Mouse (Mus musculus) limb, embryonic 13.5 days (tissue): ENCODE measurements around the gene Gm45213. TPM values are rescaled to one million over a fixed set of nuclear protein-coding genes. Genes with fewer than 3 reads are reported as not detected.
"Not testable (repeated sequence)": the region's sequence is repeated elsewhere in the genome, so short reads cannot be mapped to it uniquely, and the experiment has no call there.

Experiments
- ATAC-seq: fragments of 200-750 bp; cut with Nextera tagmentation; 2 replicates; pipeline ENCODE4 v1.8.0; 2017; ENCODE audit warnings: low read depth, moderate number of reproducible peaks, moderate TSS enrichment; ENCODE audit not compliant: low FRiP score
- H3K27ac ChIP-seq: fragments of 300-500 bp; sonication (generic); 2 replicates; pipeline ENCODE4 v1.5.1; 2015; ENCODE audit warnings: inconsistent platforms, mild to moderate bottlenecking, moderate library complexity
- H3K27me3 ChIP-seq: fragments of 300-500 bp; sonication (generic); 2 replicates; pipeline ENCODE4 v1.6.1; 2015; ENCODE audit warnings: mild to moderate bottlenecking, inconsistent platforms
- H3K36me3 ChIP-seq: fragments of 300-500 bp; sonication (generic); 2 replicates; pipeline ENCODE4 v1.6.1; 2015; ENCODE audit warnings: inconsistent platforms, mild to moderate bottlenecking, moderate library complexity
- H3K4me1 ChIP-seq: fragments of 300-500 bp; sonication (generic); 2 replicates; pipeline ENCODE4 v1.6.1; 2015; ENCODE audit warnings: inconsistent platforms
- H3K4me2 ChIP-seq: fragments of 300-500 bp; sonication (generic); replicated peaks from 2 replicates; pipeline ENCODE4 v1.6.1; 2015; ENCODE audit warnings: inconsistent platforms, mild to moderate bottlenecking, moderate library complexity
- H3K4me3 ChIP-seq: fragments of 300-500 bp; sonication (generic); 2 replicates; pipeline ENCODE4 v1.5.1; 2015; ENCODE audit warnings: moderate library complexity, mild to moderate bottlenecking, inconsistent platforms
- H3K9ac ChIP-seq: fragments of 300-500 bp; sonication (generic); 2 replicates; pipeline ENCODE4 v1.6.1; 2015; ENCODE audit warnings: mild to moderate bottlenecking, inconsistent platforms
- H3K9me3 ChIP-seq: fragments of 300-500 bp; sonication (generic); 2 replicates; pipeline ENCODE4 v1.6.1; 2016; ENCODE audit warnings: inconsistent platforms
- WGBS: fragments of 180-500 bp; shearing (Covaris S2); methylation state at CpG from one replicate; pipeline ENCODE4 v1.1.7; 2015; 5-methylcytosine and 5-hydroxymethylcytosine counted together
- polyA plus RNA-seq: library from polyadenylated mRNA; unstranded; fragments of >200 nt; fragmentation: Nextera tagmentation; extraction: Ambion mirVana; gene quantifications from 2 replicates; pipeline ENCODE4 v1.2.1, GENCODE M21; 2015

Gm45213 gene
- polyA plus RNA-seq, 1 experiment from 2014 or later, result not detected

DNA sequence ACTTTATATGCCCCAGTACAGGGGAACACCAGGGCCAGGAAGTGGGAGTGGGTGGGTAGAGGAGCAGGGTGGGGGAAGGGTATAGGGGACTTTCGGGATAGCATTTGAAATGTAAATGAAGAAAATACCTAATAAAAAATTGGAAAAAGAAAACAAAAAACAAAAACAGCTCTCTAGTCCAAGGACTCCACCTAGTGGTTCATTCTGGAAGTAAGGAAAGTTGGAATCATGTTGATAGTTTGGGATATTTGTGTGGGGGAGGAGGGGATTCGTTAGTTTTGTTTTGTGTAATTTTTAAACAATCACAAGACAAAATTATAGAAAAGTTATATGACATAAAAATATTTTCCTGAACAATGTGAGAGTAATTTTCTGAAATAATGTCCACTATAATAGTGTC lies 12.0 kb downstream of the Gm45213 start:
- H3K36me3 ChIP-seq, H3K4me1 ChIP-seq, H3K4me2 ChIP-seq, H3K27me3 ChIP-seq, H3K9ac ChIP-seq, H3K27ac ChIP-seq, ATAC-seq, H3K9me3 ChIP-seq, H3K4me3 ChIP-seq: not testable (repeated sequence)
- 12% methylated on average over 2 of the region's 2 CpGs for WGBS

DNA sequence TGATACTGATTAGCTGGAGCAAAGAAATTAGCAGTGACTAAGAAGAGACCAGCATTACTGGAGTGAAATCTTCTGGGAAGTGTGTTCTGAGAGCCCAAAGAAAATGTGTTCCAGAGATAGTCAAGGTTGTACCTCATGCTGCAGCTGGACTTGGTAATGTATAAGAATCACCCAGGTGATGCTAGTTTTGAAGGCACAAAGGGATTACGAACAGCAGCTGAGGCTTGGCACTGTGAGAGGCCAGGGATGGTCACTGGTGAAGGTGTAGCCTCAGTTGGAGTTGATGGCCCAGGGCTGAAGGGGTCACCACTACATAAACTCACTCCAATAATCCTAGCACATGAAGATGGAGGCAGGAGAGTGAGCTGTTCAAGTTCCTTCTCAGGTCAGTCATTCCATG lies 15.3 kb downstream of the Gm45213 start, which contains the start of gene Snrpa1:
Snrpa1 (plus strand) TSS at position 301 of the 400 bp plus-strand sequence.
- Histone ChIP-seq H3K27ac (no peak within 1 kb of the TSS), H3K9ac (peak within 1 kb of the TSS; percentile 92), H3K27me3 (no peaks in the 10 kb centered on the region), H3K4me3 (peak within 1 kb of the TSS; percentile 98), H3K9me3 (no peaks in the 10 kb centered on the region), H3K36me3 (peaks cover 15% of the 10 kb centered on the region), H3K4me1 (peaks cover 17% of the 10 kb centered on the region), H3K4me2 (peak within 1 kb of the TSS; percentile 89)
- 83% methylated on average over 1 of the region's 1 CpGs for WGBS
- ATAC-seq, result no peak

DNA sequence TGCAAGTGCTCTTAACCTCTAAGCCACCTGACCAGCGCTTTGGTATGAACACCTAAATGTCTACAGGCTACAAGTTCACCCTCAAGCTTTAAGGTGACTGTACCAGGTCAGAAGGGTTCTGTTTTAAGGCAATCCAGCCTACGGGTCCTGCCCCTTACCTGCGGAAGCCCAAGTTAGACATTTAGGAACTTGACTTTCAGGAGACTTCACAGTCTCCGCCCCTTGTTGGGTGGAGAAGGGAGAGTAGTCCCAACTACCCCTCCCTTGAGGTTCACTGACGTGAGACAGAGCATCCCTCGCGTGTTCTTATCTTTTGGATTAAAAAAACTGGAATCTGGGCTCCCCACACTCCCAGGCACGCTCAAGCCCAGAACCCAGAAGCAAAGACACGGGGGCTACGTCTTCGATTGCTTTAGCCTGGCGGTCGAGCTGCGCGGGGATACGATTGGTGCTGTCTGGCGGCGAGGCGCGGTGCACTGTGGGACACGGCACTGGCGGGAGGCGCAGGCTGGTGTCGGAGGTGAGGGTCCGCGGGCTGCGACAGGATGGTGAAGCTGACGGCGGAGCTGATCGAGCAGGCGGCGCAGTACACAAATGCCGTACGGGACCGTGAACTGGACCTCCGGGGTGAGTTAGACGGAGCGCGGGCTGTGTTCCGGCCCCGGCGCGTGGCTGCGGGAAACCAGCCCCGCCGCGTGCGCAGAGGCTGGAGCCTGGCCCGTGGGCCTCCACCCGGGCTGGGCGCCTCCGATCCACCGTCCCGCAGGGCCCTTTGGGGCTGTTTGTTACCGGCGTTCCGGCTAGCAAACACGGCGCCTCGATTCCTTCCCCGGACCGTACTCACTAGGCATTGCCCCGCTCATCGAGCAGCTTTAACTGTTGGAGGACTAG lies 16.9 kb downstream of the Gm45213 start:
- Histone ChIP-seq H3K9ac (peak overlapping the region; percentile 92), H3K27ac (peak overlapping the region; percentile 80), H3K4me3 (peak overlapping the region; percentile 98), H3K27me3 (no peaks in the 10 kb centered on the region), H3K9me3 (no peaks in the 10 kb centered on the region), H3K4me1 (peaks cover 17% of the 10 kb centered on the region), H3K4me2 (peak overlapping the region; percentile 89), H3K36me3 (peaks cover 27% of the 10 kb centered on the region)
- WGBS, result under 1% methylated on average over 64 of the region's 64 CpGs
- ATAC-seq, result peak; percentile 95

DNA sequence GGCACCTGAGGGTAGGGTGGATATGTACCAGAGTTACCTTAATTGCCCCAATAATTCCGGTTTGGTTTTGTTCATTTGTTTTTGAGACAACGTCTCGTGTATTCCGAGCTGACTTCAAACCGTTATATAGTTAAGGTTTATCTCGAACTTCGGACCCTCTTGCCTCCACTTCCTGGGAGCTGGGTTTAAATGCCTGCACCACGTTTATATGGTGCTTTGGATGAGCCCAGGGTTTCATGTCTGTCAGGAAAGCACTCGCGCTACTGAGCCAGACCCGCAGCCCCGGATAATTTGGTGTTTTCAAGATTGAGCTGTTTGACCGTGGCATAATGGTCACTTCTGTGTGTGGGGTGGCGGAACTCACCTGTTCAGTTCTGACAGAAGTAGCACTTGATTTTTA lies 17.7 kb downstream of the Gm45213 start:
- peaks cover 17% of the 10 kb centered on the region for H3K4me1 ChIP-seq
- peak overlapping the region; percentile 98 for H3K4me3 ChIP-seq
- peak overlapping the region; percentile 89 for H3K4me2 ChIP-seq
- no peaks in the 10 kb centered on the region for H3K9me3 ChIP-seq
- under 1% methylated on average over 14 of the region's 14 CpGs for WGBS
- ATAC-seq, result no peak
- H3K27me3 ChIP-seq, result no peaks in the 10 kb centered on the region
- H3K9ac ChIP-seq, result peak overlapping the region; percentile 92
- H3K27ac ChIP-seq, result no peak overlapping the region; the same call in 1 of the 2 replicates
- peaks cover 32% of the 10 kb centered on the region for H3K36me3 ChIP-seq

DNA sequence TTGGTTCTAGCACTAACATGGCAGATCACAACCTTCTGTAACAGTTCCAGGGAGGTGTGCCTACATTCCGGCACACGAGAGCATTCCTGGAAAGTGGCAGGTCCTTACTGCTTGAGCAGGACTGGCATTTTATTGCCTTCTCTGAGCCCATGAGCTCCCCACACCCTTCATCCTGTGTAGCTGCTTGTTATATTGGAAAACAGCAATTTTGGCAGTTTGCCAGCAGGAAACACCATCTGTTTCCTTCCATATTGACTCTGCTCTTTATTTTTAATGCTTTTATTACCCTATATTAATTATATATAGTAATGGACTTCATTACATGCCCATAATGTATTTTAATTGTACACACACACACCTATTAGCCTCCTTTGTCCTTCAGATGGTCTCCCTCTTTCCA lies 33.0 kb downstream of the Gm45213 start:
- Histone ChIP-seq H3K4me2 (no peak overlapping the region), H3K36me3 (peaks cover 57% of the 10 kb centered on the region), H3K4me1 (peaks cover 32% of the 10 kb centered on the region), H3K27me3 (no peaks in the 10 kb centered on the region), H3K4me3 (no peak overlapping the region), H3K27ac (no peak overlapping the region), H3K9me3 (no peaks in the 10 kb centered on the region), H3K9ac (no peak overlapping the region)
- no peak for ATAC-seq
- WGBS, result 19% methylated on average over 2 of the region's 2 CpGs

DNA sequence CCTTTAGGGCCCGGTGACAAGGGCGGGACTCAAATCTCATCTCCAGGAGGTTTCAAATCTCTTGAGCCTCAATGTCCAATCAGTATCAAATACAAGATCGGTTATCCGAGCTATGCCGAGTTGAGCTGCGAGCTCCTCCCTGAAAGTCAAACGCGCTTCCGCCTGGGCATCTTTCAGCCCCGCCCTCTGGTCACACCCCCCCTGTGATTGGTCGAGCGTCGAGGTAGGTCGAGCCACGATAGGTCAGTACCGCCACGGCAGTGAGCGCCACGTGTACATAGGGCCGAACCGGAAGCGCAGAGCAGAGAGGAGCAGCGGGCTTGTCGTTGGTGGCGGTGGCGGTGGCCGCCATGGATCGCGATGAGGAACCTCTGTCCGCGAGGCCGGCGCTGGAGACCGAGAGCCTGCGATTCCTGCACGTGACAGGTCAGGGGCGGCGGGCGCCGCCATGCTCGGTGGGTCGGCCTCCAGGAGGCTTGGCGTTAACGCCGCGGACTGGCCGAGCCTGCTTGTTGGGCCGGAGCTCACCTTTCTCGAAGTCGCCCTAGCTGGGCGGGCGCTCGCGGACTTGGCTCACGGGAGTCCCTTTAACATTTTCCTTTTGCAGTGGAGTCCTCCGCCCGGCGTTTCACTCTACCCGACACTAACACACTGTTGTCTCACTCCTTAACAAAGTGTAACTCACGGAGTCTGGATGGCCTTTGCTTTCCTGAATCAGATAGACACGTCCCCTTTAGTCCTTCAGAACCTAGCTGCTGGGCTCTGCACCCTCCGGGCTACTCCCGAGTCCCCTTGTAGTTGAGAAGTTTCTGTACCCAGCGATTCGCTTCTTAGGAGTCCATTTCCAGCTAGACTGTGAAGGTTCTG lies 36.2 kb downstream of the Gm45213 start, which contains the start of gene Selenos:
Selenos (plus strand) TSS at position 286 of the 867 bp plus-strand sequence.
- Histone ChIP-seq H3K27me3 (no peaks in the 10 kb centered on the region), H3K9ac (peak within 1 kb of the TSS; percentile 85), H3K36me3 (peaks cover 51% of the 10 kb centered on the region), H3K4me2 (peak within 1 kb of the TSS; percentile 86), H3K4me3 (peak within 1 kb of the TSS; percentile 87), H3K27ac (peak within 1 kb of the TSS; percentile 44; the same call in 1 of the 2 replicates), H3K4me1 (peaks cover 36% of the 10 kb centered on the region), H3K9me3 (no peaks in the 10 kb centered on the region)
- under 1% methylated on average over 65 of the region's 65 CpGs for WGBS
- ATAC-seq, result peak; percentile 99

DNA sequence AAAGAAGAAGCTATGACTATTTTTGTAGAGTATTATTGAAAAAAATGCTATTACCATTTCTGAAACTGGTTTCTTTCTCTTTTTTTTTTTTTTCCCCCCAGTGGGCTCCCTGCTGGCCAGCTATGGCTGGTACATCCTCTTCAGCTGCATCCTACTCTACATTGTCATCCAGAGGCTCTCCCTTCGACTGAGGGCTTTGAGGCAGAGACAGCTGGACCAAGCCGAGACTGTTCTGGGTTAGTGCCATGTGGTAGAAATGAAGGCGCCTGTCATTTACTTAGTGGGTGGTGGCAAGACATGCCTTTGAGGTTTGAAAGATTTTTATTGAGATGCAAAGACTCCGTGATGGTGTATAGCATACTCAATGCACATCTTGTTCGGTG lies 36.8 kb downstream of the Gm45213 start:
- Histone ChIP-seq H3K36me3 (peaks cover 51% of the 10 kb centered on the region), H3K27ac (peak overlapping the region; percentile 44; the same call in 1 of the 2 replicates)

DNA sequence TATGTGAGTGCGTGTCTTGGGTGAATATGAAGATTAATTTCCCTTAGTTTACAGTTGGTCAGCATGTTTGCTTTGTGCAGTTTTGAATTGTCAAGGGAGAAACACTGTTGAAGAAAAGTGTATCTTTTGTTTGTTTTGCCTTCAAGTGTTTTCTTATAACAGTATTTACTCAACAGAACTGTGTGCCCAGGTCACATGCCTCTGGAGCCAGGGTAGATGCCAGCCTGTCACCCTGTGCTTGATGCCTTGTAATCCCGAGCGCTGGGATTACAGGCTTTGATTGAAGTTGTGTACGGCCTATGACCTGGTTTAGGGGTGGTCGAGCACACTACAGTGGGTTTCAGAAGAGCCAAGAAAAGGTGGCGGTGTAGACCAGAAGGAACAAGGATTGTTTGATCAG lies 40.4 kb downstream of the Gm45213 start:
- no peak overlapping the region for H3K4me3 ChIP-seq
- 89% methylated on average over 6 of the region's 6 CpGs for WGBS
- no peak for ATAC-seq
- no peak overlapping the region for H3K4me2 ChIP-seq
- H3K27ac ChIP-seq, result no peak overlapping the region
- H3K4me1 ChIP-seq, result peaks cover 20% of the 10 kb centered on the region
- no peaks in the 10 kb centered on the region for H3K9me3 ChIP-seq
- H3K27me3 ChIP-seq, result no peaks in the 10 kb centered on the region
- H3K9ac ChIP-seq, result no peak overlapping the region
- peaks cover 69% of the 10 kb centered on the region for H3K36me3 ChIP-seq

More for the DNA sequence above, 36.8 kb downstream of the Gm45213 start:
- WGBS, result 37% methylated on average over 5 of the region's 5 CpGs
- peak overlapping the region; percentile 85 for H3K9ac ChIP-seq
- peaks cover 36% of the 10 kb centered on the region for H3K4me1 ChIP-seq
- peak overlapping the region; percentile 87 for H3K4me3 ChIP-seq
- no peaks in the 10 kb centered on the region for H3K9me3 ChIP-seq
- no peaks in the 10 kb centered on the region for H3K27me3 ChIP-seq
- peak overlapping the region; percentile 86 for H3K4me2 ChIP-seq
- no peak for ATAC-seq

DNA sequence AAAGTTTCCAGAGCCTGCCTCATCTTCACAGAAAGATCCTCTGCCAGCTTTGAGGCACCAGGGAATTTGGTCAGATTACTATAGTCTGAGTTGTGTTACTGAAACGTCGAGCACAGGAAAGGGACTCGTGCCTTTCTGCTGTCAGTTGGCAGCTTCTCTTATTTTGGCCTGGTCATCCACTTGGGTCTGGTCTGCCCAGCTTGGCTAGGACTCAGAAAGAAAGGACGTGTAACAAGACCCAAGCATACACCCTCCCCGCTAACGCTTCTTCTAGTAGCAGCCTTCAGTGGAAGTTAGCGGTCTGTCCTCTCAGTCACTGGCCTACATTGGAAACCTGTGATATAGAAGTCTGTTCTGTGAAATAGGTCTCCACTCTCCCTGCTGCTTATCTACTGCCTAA lies 41.1 kb downstream of the Gm45213 start:
- no peak for ATAC-seq
- H3K9me3 ChIP-seq, result no peaks in the 10 kb centered on the region
- no peak overlapping the region for H3K4me3 ChIP-seq
- no peak overlapping the region for H3K27ac ChIP-seq
- H3K4me2 ChIP-seq, result no peak overlapping the region
- H3K36me3 ChIP-seq, result peaks cover 75% of the 10 kb centered on the region
- 88% methylated on average over 7 of the region's 7 CpGs for WGBS
- peaks cover 17% of the 10 kb centered on the region for H3K4me1 ChIP-seq
- no peak overlapping the region for H3K9ac ChIP-seq
- no peaks in the 10 kb centered on the region for H3K27me3 ChIP-seq

DNA sequence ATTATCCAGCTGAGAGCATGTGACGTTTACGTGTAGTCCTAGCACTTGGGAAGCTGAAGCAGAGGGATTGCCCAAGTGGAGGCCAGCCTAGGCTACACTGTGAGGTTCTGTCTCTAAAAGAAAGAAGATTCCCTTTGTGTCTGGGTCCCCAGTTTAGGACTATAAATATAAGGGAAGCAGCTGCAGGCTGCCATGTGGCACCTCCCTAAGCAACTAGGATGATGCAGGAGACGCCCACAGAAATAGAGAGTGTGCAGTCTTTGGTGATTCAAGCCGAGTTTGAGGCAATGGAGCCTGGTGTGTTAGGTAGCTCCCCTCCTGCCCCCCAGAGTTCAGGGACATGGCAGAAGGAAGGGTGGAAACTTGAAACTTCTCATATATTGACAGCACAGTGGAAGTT lies 44.2 kb downstream of the Gm45213 start:
- no peaks in the 10 kb centered on the region for H3K27me3 ChIP-seq
- H3K27ac ChIP-seq, result no peak overlapping the region
- 86% methylated on average over 4 of the region's 4 CpGs for WGBS
- H3K36me3 ChIP-seq, result peaks cover 98% of the 10 kb centered on the region
- ATAC-seq, result no peak
- H3K4me1 ChIP-seq, result no peaks in the 10 kb centered on the region
- H3K9ac ChIP-seq, result no peak overlapping the region
- no peaks in the 10 kb centered on the region for H3K9me3 ChIP-seq
- H3K4me3 ChIP-seq, result no peak overlapping the region
- no peak overlapping the region for H3K4me2 ChIP-seq

DNA sequence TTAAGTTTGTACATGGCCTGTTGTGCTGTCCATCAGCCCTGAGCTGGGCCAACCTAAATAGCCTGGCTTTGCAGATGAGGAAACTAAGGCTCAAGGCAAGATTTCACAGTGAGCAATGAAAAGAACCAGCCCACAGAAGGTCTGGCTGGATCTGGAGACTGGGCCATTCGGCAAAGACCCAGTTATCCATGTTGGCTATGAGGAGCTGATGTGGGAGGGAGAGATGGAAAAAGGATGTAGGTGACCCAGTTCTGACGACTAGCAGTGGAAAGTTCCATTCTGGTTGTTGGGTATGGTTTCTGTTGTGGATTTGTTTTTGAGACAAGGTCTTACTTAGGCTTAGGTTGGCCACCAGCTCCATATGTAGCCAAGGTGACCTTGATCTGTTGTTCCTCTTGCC lies 44.7 kb downstream of the Gm45213 start:
- Histone ChIP-seq H3K36me3 (peaks cover 98% of the 10 kb centered on the region), H3K4me2 (no peak overlapping the region), H3K4me1 (no peaks in the 10 kb centered on the region), H3K9ac (no peak overlapping the region), H3K27ac (no peak overlapping the region), H3K9me3 (no peaks in the 10 kb centered on the region), H3K27me3 (no peaks in the 10 kb centered on the region), H3K4me3 (no peak overlapping the region)
- 85% methylated on average over 2 of the region's 2 CpGs for WGBS
- no peak for ATAC-seq

DNA sequence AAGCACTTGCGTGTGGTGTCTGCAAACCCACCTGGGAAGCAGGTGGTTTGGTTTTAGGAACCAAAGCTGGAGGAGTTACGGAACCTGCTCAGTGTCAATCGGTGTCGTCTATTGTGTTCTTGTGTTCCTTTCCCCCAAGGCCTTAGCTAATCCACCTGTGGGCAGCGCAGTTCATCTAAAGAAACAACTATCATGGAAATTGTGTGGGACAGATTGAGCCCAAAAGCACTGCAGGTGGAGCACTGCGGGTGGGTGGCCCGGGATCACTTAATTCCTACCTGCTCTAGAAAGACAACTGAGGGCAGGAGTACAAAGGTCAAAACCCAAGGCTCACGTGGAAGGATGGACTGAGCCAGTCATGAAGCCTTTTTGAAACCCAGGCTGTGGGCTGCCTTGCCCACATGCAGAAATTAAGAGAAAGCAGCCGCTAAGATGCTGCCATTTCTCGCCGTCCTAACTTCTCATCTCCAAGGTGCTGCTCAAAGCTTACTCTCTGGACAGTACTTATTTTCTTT lies 47.3 kb downstream of the Gm45213 start:
- H3K4me1 ChIP-seq, result no peaks in the 10 kb centered on the region
- H3K27ac ChIP-seq, result no peak overlapping the region
- H3K4me2 ChIP-seq, result no peak overlapping the region
- WGBS, result 90% methylated on average over 11 of the region's 11 CpGs
- H3K9me3 ChIP-seq, result no peaks in the 10 kb centered on the region
- no peak for ATAC-seq
- H3K27me3 ChIP-seq, result no peaks in the 10 kb centered on the region
- H3K4me3 ChIP-seq, result no peak overlapping the region
- no peak overlapping the region for H3K9ac ChIP-seq
- H3K36me3 ChIP-seq, result peaks cover 74% of the 10 kb centered on the region
